Mouse (Mus musculus) erythroblast, embryonic 14.5 days (primary cell): ENCODE measurements around the gene Gm21725. TPM values are rescaled to one million over a fixed set of nuclear protein-coding genes. Genes with fewer than 3 reads are reported as not detected.
"Not testable (repeated sequence)": the region's sequence is repeated elsewhere in the genome, so short reads cannot be mapped to it uniquely, and the experiment has no call there.

ENCODE experiments used
- H3K27me3 ChIP-seq: 2 replicates; pipeline ENCODE4 v1.6.1; 2012; ENCODE audit warnings: inconsistent platforms; ENCODE audit not compliant: control insufficient read depth
- H3K36me3 ChIP-seq: 2 replicates; pipeline ENCODE4 v1.6.1; 2012; ENCODE audit warnings: mild to moderate bottlenecking, inconsistent platforms; ENCODE audit not compliant: control insufficient read depth
- H3K4me1 ChIP-seq: 2 replicates; pipeline ENCODE4 v1.6.1; 2012; ENCODE audit warnings: inconsistent platforms; ENCODE audit not compliant: control insufficient read depth
- H3K4me3 ChIP-seq: replicated peaks from 2 replicates; pipeline ENCODE3; 2012; ENCODE audit warnings: moderate library complexity, mild to moderate bottlenecking, inconsistent platforms
- H3K9me3 ChIP-seq: 2 replicates; pipeline ENCODE4 v1.6.1; 2012; ENCODE audit warnings: low read length, inconsistent platforms, mixed read lengths; ENCODE audit not compliant: control insufficient read depth
- polyA plus RNA-seq: library from polyadenylated mRNA; stranded (reverse); fragments of >175 nt; gene quantifications from 2 replicates; pipeline ENCODE4 v1.2.3, GENCODE M21; 2012

Gene Gm21725
- not detected in 2 replicates for polyA plus RNA-seq

DNA sequence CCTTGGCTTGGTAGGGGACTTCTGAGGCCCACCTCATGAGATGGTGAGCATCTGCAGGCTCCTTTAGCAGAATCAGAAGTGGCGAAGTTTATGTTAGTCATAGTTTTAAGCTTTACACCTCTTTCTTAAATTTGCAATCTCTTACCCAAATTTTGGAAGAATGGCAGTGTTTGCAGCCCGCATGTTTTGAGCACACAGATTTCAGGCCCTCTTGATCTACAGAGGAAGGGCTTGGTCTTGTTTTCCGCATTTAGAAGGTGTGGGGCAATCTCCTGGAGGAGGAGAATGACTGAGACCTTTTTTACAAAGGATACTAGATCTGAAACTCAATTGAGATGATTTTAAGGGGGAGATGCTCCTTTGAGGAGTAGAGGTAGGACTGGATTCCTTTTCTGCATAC is at the start of gene Gm21725:
Gene Gm21725 (minus strand): TSS at position 101 of the 400 bp plus-strand sequence.
- not testable (repeated sequence) for H3K9me3 ChIP-seq, H3K4me3 ChIP-seq, H3K4me1 ChIP-seq, H3K27me3 ChIP-seq, H3K36me3 ChIP-seq

Other genes with a start within 250 kb of the Gm21725 start
- gene Gm21891, start 215.6 kb downstream of the Gm21725 start, polyA plus RNA-seq = not detected in 2 replicates
- not detected in 2 replicates for gene Gm21425, start 187.1 kb downstream of the Gm21725 start, polyA plus RNA-seq
- not detected in 2 replicates for gene Gm21828, start 125.1 kb downstream of the Gm21725 start, polyA plus RNA-seq
- not detected in 2 replicates for gene Gm21440, start 96.7 kb downstream of the Gm21725 start, polyA plus RNA-seq
- not detected in 2 replicates for gene Gm21454, start 96.6 kb downstream of the Gm21725 start, polyA plus RNA-seq
- not detected in 2 replicates for gene Gm21866, start 116.5 kb upstream of the Gm21725 start, polyA plus RNA-seq
- gene Gm20773, start 145.0 kb upstream of the Gm21725 start, polyA plus RNA-seq = not detected in 2 replicates